Mouse (Mus musculus) layer of hippocampus, adult 8-10 months (tissue): ENCODE measurements around the gene Vmn1r204. TPM values are rescaled to one million over a fixed set of nuclear protein-coding genes. Genes with fewer than 3 reads are reported as not detected.
A peak's percentile ranks its signal among the peaks of the same experiment; 100 is the strongest.
"Not testable (repeated sequence)": the region's sequence is repeated elsewhere in the genome, so short reads cannot be mapped to it uniquely, and the experiment has no call there.

ENCODE experiments used
- DNase-seq, 2 experiments: peaks; one replicate each; pipeline ENCODE4 v3.0.0; 2022; ENCODE audit warnings: low spot score in 2 of 2
- total RNA-seq, 4 experiments: library from RNA; stranded (reverse); gene quantifications; 2 replicates each; pipeline ENCODE4 v1.2.4; 2022

The Vmn1r204 gene
- total RNA-seq, result not detected

- DNase-seq, result not testable (repeated sequence)
Measured at GRCm38 (mm10) chr13:22552898-22553297, at the start of gene Vmn1r204. TSS of gene Vmn1r204 (plus strand) at chr13:22553198.

GRCm38 (mm10) chr13:22505281-22505680, 47.7 kb upstream of the Vmn1r204 start, which contains the start of gene Vmn1r202:
TSS of gene Vmn1r202 (minus strand) at chr13:22505381.
- DNase-seq, result no peak

- DNase-seq, result no peak
Measured at GRCm38 (mm10) chr13:22517814-22518213, 35.2 kb upstream of the Vmn1r204 start, which contains the start of gene Vmn1r203. TSS of gene Vmn1r203 (plus strand) at chr13:22518114.

DNA sequence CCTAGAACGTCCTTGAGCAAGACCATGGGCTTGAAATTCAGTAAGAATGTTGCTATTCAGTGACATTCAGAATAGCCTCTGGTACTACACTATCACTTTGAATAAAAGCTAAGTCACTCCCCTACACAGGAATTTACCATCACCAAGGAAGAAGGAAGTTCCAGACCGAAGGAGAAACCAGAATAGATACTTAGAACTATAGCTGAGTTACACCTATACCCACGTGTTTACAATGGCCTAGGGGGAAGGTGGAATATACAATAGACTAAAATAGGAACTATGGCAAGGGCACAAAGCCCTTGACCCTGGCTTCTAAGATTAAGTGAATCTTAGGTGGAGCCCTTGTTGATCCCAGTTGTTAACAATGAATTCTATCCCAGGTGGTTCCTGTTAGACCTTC, 21.9 kb downstream of the Vmn1r204 start:
- DNase-seq, result not testable (repeated sequence)

DNA sequence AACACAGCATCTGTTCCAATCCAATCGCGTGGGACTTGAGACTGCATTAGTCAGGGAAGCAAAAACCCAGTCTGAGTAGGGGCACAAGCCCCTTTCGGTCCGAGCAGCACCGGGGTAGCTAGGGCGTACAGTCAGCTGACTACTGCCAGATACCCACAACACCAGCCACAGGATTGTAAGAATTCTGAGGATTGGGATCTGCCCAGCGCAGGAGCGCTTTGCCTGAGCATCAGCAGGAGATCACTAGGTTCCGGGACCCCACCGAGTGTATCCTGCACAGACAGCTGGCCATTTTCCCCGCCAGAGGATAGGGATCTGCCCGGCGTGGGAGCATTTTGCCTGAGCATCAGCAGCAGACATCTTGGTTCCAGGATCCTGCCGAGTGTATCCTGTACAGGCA, 30.3 kb downstream of the Vmn1r204 start:
- DNase-seq, result peak; percentile 9

DNA sequence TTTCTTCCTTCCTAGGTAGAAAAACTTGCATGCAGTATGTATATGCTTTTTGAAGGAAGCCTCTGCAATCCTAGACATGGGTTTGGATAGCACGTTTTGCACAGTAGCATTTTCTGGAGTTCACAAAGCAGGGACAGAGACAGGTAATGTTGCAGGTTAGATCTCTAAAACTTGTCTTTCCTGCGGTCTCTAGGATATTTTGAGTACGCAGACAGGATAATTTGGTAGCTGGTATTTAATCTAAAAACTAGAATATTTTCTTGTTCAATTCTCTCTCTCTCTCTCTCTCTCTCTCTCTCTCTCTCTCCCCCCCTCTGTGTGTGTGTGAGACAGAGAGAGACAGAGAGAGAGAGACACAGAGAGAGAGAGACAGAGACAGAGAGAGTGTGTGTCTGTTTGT, 39.9 kb downstream of the Vmn1r204 start, which contains the start of gene Vmn1r205:
Gene Vmn1r205, minus strand, starts transcription at position 101 of the 400 bp plus-strand sequence.
- DNase-seq, result no peak

Other genes starting within 250 kb of the Vmn1r204 start
- gene Vmn1r197, start 228.6 kb upstream of the Vmn1r204 start, total RNA-seq, result not detected
- gene Vmn1r198, start 202.8 kb upstream of the Vmn1r204 start, total RNA-seq, result not detected
- not detected for gene Vmn1r199, start 173.4 kb upstream of the Vmn1r204 start, total RNA-seq
- gene Vmn1r200, start 162.8 kb upstream of the Vmn1r204 start, total RNA-seq, result not detected
- not detected for gene Vmn1r201, start 81.3 kb upstream of the Vmn1r204 start, total RNA-seq
- gene Vmn1r202, start 47.8 kb upstream of the Vmn1r204 start, total RNA-seq, result under 1 TPM in 2 of 4 experiments, not detected in 2; 0.16 to 0.28 TPM
- gene Vmn1r203, start 35.1 kb upstream of the Vmn1r204 start, total RNA-seq, result not detected
- gene Vmn1r205, start 39.8 kb downstream of the Vmn1r204 start, total RNA-seq, result not detected
- not detected for gene Vmn1r206, start 71.1 kb downstream of the Vmn1r204 start, total RNA-seq
- under 1 TPM in 3 of 4 experiments, not detected in 1; 0.11 to 0.24 (median 0.21) TPM for gene Vmn1r207-ps, start 176.4 kb downstream of the Vmn1r204 start, total RNA-seq
- gene Vmn1r208, start 224.2 kb downstream of the Vmn1r204 start, total RNA-seq, result not detected